Mouse (Mus musculus) lung, adult 2 months (tissue): ENCODE measurements around the gene Vwa3a. TPM values are rescaled to one million over a fixed set of nuclear protein-coding genes. Genes with fewer than 3 reads are reported as not detected.
A peak's percentile ranks its signal among the peaks of the same experiment; 100 is the strongest.

Source experiments
- DNase-seq: peaks from one replicate; pipeline ENCODE4 v3.0.0; 2022
- H3K4me1 ChIP-seq: fragments of 200-500 bp; 2 replicates; pipeline ENCODE4 v1.6.1; 2011; ENCODE audit warnings: low read length; ENCODE audit not compliant: control insufficient read depth, insufficient read depth
- H3K4me3 ChIP-seq: fragments of 200-500 bp; replicated peaks from 2 replicates; pipeline ENCODE3; 2011; ENCODE audit warnings: low read depth, mild to moderate bottlenecking, control low read depth, low read length; ENCODE audit errors: extremely low read depth
- CTCF ChIP-seq: fragments of 200-500 bp; IDR thresholded peaks from 2 replicates; pipeline ENCODE4 v1.5.1; 2011; ENCODE audit warnings: mild to moderate bottlenecking, low read length, control low read depth; ENCODE audit not compliant: insufficient read depth
- POLR2A ChIP-seq: fragments of 200-500 bp; IDR thresholded peaks from 2 replicates; pipeline ENCODE4 v1.6.1; 2011; ENCODE audit warnings: low read depth, mild to moderate bottlenecking, control low read depth, low read length, borderline replicate concordance; ENCODE audit errors: extremely low read depth
- WGBS: fragments of 180-500 bp; shearing (Covaris S2); methylation state at CpG from one replicate; pipeline ENCODE4 v1.1.7; 2018; 5-methylcytosine and 5-hydroxymethylcytosine counted together
- polyA plus RNA-seq: library from polyadenylated mRNA; depleted of rRNA; stranded (reverse); fragments of >200 nt; gene quantifications from 2 replicates; pipeline ENCODE4 v1.2.3, GENCODE M21; 2012

The Vwa3a gene
- polyA plus RNA-seq, 1 experiment: 7.3 TPM

DNA sequence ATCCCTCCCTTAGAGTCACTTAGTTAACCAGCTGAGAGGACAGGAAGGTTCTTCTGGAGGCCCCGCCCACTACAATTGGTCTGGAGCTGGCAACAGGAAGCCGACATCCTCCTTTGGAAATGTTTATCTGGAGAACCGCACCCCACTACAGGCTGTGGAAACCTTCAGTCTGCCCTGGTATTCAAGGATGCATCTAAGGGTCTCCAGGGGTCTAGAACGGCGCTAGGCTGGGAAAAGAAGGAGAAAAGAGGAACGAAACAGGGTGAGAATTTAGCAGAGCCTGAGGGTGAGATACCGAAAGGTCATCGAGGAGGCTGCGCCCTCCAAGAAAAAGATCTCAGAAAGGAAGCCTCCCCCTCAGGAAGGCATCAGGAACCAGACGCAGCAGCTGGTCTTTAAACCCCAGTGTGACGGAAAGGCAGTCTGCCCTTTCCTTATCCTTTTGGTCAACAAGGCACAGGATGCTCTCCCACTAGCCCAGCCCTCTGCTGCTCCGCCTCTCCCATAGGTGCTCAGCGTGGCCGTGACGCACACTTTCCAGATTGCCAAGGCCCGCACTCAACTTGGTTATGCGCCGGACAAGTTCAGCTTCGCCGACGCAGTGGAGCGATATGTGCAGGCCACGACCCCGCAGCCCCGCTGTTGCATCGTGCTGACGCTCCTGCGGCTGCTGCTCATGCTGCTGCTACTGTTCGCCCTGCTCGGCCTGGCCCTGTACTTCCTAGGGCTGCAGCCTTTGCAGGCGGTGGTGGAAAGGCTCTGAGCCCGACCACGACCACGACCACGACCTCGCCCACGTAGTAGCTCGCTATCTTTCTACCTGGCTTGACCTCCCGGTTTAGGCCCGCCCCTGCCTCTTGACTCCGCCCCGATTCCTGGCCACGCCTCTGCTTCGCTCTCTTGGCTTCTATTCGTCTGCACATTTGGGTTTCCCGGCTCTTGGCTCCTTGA is 91.6 kb downstream of the Vwa3a start:
- TF ChIP-seq CTCF: no peak
- TF ChIP-seq POLR2A: peak; percentile 66; the same call in 1 of the 2 replicates
- Histone ChIP-seq H3K4me1 (peaks cover 3% of the 10 kb centered on the region), H3K4me3 (peak overlapping the region; percentile 72)
- peak; percentile 80 for DNase-seq
- under 1% methylated on average over 46 of the region's 46 CpGs for WGBS

DNA sequence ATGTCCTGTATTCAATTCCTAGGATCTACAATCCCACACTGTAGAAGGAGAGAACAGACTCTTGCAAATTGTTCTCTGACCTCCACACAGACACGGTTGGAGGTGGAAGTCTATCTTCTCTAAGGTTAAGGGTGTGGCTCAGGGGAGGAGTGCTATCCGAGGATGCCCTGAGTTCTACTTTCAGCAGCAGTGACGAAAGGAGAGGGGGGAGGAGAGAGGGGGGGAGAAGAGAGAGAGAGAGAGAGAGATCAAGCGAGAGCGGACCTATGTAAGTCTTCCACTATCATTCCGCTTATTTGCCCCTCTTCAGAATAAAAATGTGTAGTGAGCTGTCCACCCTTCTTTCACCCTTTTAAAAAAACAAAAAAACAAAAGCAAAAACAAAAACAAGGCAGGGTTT is 95.3 kb downstream of the Vwa3a start:
- H3K4me3 ChIP-seq: peak overlapping the region; percentile 19
- peaks cover 3% of the 10 kb centered on the region for H3K4me1 ChIP-seq
- TF ChIP-seq CTCF (no peak), POLR2A (no peak)
- DNase-seq: no peak
- WGBS: 26% methylated on average over 6 of the region's 6 CpGs

GRCm38 (mm10) chr7:120834863-120835372 is 95.8 kb downstream of the Vwa3a start:
- 3% methylated on average over 14 of the region's 14 CpGs for WGBS
- H3K4me1 ChIP-seq: peaks cover 3% of the 10 kb centered on the region
- peak overlapping the region; percentile 72 for H3K4me3 ChIP-seq
- DNase-seq: peak; percentile 69
- peak; percentile 38; the same call in 1 of the 2 replicates for TF ChIP-seq POLR2A
- TF ChIP-seq CTCF: no peak

DNA sequence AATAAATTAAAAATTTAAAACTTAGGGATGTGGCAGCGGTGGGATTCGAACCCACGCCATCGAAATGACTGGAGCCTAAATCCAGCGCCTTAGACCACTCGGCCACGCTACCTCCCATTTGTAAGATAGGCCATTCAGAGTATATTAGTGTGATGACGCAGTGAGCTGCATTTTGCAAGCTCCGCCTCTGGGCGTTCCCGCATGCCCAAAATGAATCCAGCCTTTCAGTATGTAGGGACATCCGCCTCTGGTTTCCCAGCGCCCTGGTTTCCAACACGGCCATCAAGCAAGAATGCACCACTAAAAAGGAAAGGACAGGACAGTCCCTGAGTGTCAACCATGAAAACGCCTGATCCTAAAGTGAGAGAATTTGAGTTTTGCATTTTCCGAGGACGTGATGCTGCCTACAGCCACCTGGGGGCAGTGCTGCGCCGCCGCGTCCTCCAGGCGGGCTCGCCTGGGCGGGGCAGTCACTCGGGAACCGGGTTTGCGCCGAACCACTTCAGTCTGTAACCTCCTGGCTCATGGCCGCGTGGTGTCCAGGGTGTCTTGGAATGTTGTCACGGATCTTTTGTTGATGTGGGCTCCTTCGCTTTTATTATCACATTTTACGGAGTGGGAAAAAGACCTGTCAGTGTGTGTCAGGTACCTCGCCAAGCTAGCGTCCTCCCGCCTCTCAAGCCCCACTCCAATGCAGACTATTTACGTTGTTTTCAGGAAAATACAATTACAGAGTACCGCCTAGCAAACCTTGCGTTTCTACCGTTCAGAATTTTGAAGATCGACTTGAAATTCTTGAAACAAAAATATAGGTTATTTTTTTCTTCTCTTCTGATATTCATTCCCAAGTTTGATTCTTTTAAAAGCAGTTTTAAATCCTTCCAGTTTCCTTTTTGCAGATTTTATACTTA is 96.6 kb downstream of the Vwa3a start:
- peak; percentile 99 for DNase-seq
- H3K4me1 ChIP-seq: peaks cover 3% of the 10 kb centered on the region
- WGBS: under 1% methylated on average over 41 of the region's 41 CpGs
- peak; percentile 79 for TF ChIP-seq CTCF
- peak; percentile 36; the same call in 1 of the 2 replicates for TF ChIP-seq POLR2A
- peak overlapping the region; percentile 72 for H3K4me3 ChIP-seq

- no peak for DNase-seq
- Histone ChIP-seq H3K4me3 (peak overlapping the region; percentile 72), H3K4me1 (peaks cover 2% of the 10 kb centered on the region)
- TF ChIP-seq CTCF (no peak), POLR2A (no peak)
- WGBS: 6% methylated on average over 12 of the region's 12 CpGs
These were observed 97.2 kb downstream of the Vwa3a start for GRCm38 (mm10) chr7:120836361-120836760.

DNA sequence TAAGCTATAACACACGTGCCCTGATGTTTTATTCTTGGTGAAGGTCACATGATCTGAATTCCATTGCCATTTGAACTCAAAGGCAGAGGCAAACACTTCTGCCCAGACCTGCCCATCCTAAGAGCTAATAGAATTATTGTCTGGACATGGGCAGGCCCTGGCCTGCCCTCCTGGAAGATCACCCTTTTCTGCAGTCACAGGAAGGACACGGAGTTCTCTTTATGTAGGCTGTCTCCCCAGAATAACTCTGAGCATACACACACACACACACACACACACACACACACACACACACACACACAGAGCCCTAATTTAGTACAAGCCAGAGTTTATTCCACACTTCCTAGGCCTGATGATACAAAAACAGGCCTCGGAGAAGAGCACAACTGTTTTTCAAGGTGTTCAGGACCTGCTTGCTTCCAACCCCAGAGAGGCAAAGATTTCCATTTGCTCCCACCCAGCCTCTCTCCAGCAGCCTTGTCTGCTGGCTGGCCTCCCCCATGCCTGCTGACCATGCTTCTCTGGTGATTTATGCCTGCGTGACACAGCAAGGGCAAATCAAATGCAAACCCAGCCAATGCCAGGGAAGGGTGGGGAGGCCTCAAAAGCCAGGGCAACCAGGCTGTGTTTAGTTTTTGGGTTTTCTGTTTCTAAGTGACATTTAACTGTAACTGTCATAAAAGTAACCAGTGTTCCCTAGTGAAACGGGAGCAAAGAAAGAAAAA is 99.5 kb downstream of the Vwa3a start:
- 69% methylated on average over 5 of the region's 5 CpGs for WGBS
- Histone ChIP-seq H3K4me1 (no peaks in the 10 kb centered on the region), H3K4me3 (no peak overlapping the region)
- no peak for TF ChIP-seq POLR2A
- TF ChIP-seq CTCF: no peak
- DNase-seq: no peak

DNA sequence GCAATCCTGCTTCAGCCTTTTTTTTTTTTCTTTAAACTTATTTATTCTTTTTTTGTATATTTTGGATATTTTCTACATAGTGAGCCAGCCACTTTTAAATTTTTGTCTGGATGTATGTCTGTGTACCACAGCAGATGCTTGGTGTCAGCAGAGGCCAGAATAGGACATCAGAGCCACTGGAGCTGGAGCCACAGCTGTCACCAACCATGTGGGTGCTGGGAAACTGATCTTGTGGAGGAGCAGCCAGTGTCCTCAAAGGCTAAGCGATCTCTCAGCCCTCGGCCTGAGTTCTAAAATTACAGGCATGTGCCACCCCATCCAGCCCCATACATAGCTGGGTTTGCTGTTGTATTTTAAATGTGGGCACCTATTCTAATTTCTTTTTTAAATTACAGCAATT is 100.7 kb downstream of the Vwa3a start:
- 80% methylated on average over 2 of the region's 2 CpGs for WGBS
- H3K4me1 ChIP-seq: 0 out of 2 replicates have a peak, but pooled peaks cover 4% of the 10 kb centered on the region
- H3K4me3 ChIP-seq: no peak overlapping the region
- no peak for TF ChIP-seq CTCF
- no peak for TF ChIP-seq POLR2A
- no peak for DNase-seq

DNA sequence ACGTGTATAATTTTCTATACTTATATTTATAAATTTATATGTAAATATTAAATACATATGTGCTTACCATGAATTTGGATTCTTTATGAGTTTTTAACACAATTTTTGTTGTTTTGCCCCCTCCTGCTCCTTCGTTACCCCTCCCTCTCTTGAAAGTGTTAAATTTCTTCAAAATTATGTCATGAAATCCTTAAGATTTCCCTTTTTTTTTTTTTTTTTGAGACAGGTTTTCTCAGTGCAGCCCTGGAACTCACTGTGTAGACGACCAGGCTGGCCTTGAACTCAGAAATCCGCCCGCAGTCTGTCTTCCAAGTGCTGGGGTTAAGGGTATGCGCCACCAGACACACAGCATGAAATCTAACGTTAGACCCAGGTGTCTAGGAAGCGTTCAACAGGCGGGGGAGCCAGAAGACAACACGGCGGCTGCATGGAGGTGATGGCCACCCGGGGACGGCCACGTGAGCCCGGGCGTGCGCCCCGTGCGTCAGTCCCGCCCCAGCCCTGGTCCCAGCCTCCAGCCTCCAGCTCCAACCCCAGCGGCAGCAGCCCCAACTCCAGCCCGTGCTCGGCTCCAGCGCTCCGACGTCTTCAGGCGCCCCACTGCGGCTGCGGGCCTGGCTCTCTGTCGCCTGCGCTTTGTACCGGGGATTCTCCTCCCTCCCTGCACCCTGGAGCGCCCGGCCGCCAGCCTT is 103.4 kb downstream of the Vwa3a start, which contains the start of gene Eef2k:
Eef2k (plus strand) TSS at position 487 of the 692 bp plus-strand sequence.
- WGBS: 3% methylated on average over 35 of the region's 35 CpGs
- peak; percentile 73 for DNase-seq

More for the DNA sequence above, 103.4 kb downstream of the Vwa3a start, which contains the start of gene Eef2k:
- Histone ChIP-seq H3K4me1 (0 out of 2 replicates have a peak, but pooled peaks cover 4% of the 10 kb centered on the region), H3K4me3 (peak within 1 kb of the TSS; percentile 53)
- TF ChIP-seq POLR2A (peak; percentile 35; the same call in 1 of the 2 replicates), CTCF (no peak)
